Mouse (Mus musculus) heart, embryonic 13.5 days (tissue): ENCODE results near the gene Pdpk1. TPM values are rescaled to one million over a fixed set of nuclear protein-coding genes. Genes with fewer than 3 reads are reported as not detected.
"Not testable (repeated sequence)": the region's sequence is repeated elsewhere in the genome, so short reads cannot be mapped to it uniquely, and the experiment has no call there.

Experiments used
- ATAC-seq: fragments of 200-750 bp; cut with Nextera tagmentation; 2 replicates; pipeline ENCODE4 v1.8.0; 2017; ENCODE audit warnings: moderate TSS enrichment; ENCODE audit not compliant: insufficient number of reproducible peaks, low FRiP score, low TSS enrichment; ENCODE audit errors: extremely low read depth
- H3K27ac ChIP-seq: fragments of 300-500 bp; sonication (generic); replicated peaks from 2 replicates; pipeline ENCODE4 v1.5.1; 2015; ENCODE audit warnings: moderate library complexity, mild to moderate bottlenecking, inconsistent platforms
- H3K27me3 ChIP-seq: fragments of 300-500 bp; sonication (generic); replicated peaks from 2 replicates; pipeline ENCODE4 v1.6.1; 2015; ENCODE audit warnings: mild to moderate bottlenecking, inconsistent platforms
- H3K36me3 ChIP-seq: fragments of 300-500 bp; sonication (generic); 2 replicates; pipeline ENCODE4 v1.6.1; 2015; ENCODE audit warnings: mild to moderate bottlenecking, inconsistent platforms
- H3K4me1 ChIP-seq: fragments of 300-500 bp; sonication (generic); 2 replicates; pipeline ENCODE4 v1.6.1; 2015; ENCODE audit warnings: inconsistent platforms
- H3K4me2 ChIP-seq: fragments of 300-500 bp; sonication (generic); 2 replicates; pipeline ENCODE4 v1.6.1; 2015; ENCODE audit warnings: inconsistent platforms, mild to moderate bottlenecking, moderate library complexity
- H3K4me3 ChIP-seq: fragments of 300-500 bp; sonication (generic); 2 replicates; pipeline ENCODE4 v1.5.1; 2015; ENCODE audit warnings: moderate library complexity, mild to moderate bottlenecking, inconsistent platforms
- H3K9ac ChIP-seq: fragments of 300-500 bp; sonication (generic); 2 replicates; pipeline ENCODE4 v1.6.1; 2015; ENCODE audit warnings: inconsistent platforms, mild to moderate bottlenecking, moderate library complexity
- H3K9me3 ChIP-seq: fragments of 300-500 bp; sonication (generic); 2 replicates; pipeline ENCODE4 v1.6.1; 2016; ENCODE audit warnings: inconsistent platforms
- WGBS: fragments of 180-500 bp; shearing (Covaris S2); methylation state at CpG from one replicate; pipeline ENCODE4 v1.1.7; 2015; ENCODE audit warnings: mixed read lengths; 5-methylcytosine and 5-hydroxymethylcytosine counted together
- polyA plus RNA-seq: library from polyadenylated mRNA; unstranded; fragments of >200 nt; fragmentation: Nextera tagmentation; extraction: Ambion mirVana; gene quantifications from 2 replicates; pipeline ENCODE4 v1.2.1, GENCODE M21; 2015

Gene Pdpk1
- polyA plus RNA-seq, 1 experiment from 2014 or later: 30.7 TPM

DNA sequence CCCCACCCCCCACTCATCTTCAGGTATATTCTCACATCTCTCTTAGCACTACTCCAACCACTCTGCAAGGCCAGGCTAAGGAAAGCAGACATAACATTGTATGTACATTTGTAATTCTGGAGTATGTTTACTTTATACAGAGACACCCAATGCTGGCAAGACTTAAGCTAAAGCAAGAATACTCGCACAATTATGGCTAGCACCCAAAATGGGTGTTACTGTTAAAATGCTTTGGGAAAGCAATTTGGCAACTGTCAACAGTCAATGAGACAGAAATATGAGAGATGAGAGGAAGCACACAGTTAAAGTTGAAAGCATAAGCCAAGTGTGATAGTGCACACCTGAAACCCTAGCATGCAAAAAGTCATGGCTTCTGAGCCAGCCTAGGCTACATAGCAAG is 39.5 kb downstream of the Pdpk1 start:
- H3K4me2 ChIP-seq: no peak overlapping the region
- no peak overlapping the region for H3K4me3 ChIP-seq
- WGBS: 88% methylated on average over 1 of the region's 1 CpGs
- no peaks in the 10 kb centered on the region for H3K27me3 ChIP-seq
- no peaks in the 10 kb centered on the region for H3K9me3 ChIP-seq
- H3K36me3 ChIP-seq: peaks cover 46% of the 10 kb centered on the region
- no peak overlapping the region for H3K9ac ChIP-seq
- H3K4me1 ChIP-seq: peaks cover 17% of the 10 kb centered on the region
- no peak for ATAC-seq
- H3K27ac ChIP-seq: no peak overlapping the region

GRCm38 (mm10) chr17:24108896-24109295 is 41.8 kb downstream of the Pdpk1 start:
- H3K4me2 ChIP-seq: no peak overlapping the region
- peaks cover 11% of the 10 kb centered on the region for H3K4me1 ChIP-seq
- no peak overlapping the region for H3K4me3 ChIP-seq
- H3K27me3 ChIP-seq: no peaks in the 10 kb centered on the region
- H3K9ac ChIP-seq: no peak overlapping the region
- peak overlapping the region; percentile 73 for H3K27ac ChIP-seq
- 50% methylated on average over 1 of the region's 1 CpGs for WGBS
- no peaks in the 10 kb centered on the region for H3K9me3 ChIP-seq
- H3K36me3 ChIP-seq: peaks cover 67% of the 10 kb centered on the region
- ATAC-seq: no peak

DNA sequence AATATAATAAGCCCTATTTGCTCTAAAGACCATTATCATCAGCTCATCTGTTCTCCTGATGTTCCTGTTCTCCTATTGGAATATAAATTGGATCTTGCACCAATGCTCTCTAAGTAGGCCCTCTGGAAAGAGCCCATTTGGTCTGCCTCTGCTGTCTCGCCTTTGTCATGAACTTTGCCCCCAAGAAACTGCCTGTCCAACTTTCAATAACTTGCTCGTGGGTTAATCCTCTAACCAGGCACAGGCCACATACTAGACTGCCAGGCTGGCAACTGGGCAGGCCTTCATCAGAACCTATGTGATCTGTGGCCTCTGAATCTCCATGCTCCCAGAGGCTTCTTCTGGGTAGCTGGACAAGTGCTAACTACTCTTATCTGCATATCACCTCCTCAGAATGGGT is 45.6 kb downstream of the Pdpk1 start:
- peaks cover 95% of the 10 kb centered on the region for H3K36me3 ChIP-seq

GRCm38 (mm10) chr17:24098354-24098753 is 52.4 kb downstream of the Pdpk1 start:
- no peak overlapping the region for H3K9ac ChIP-seq
- H3K4me2 ChIP-seq: no peak overlapping the region
- H3K27ac ChIP-seq: no peak overlapping the region
- H3K4me3 ChIP-seq: no peak overlapping the region
- peaks cover 83% of the 10 kb centered on the region for H3K36me3 ChIP-seq
- H3K4me1 ChIP-seq: no peaks in the 10 kb centered on the region
- WGBS: 90% methylated on average over 4 of the region's 4 CpGs
- H3K9me3 ChIP-seq: no peaks in the 10 kb centered on the region
- no peaks in the 10 kb centered on the region for H3K27me3 ChIP-seq
- no peak for ATAC-seq

More for the DNA sequence above, 45.6 kb downstream of the Pdpk1 start:
- Histone ChIP-seq H3K9ac (no peak overlapping the region), H3K27me3 (no peaks in the 10 kb centered on the region), H3K4me2 (no peak overlapping the region), H3K4me3 (no peak overlapping the region), H3K4me1 (peaks cover 11% of the 10 kb centered on the region), H3K27ac (no peak overlapping the region), H3K9me3 (no peaks in the 10 kb centered on the region)
- 88% methylated on average over 2 of the region's 2 CpGs for WGBS
- ATAC-seq: no peak

DNA sequence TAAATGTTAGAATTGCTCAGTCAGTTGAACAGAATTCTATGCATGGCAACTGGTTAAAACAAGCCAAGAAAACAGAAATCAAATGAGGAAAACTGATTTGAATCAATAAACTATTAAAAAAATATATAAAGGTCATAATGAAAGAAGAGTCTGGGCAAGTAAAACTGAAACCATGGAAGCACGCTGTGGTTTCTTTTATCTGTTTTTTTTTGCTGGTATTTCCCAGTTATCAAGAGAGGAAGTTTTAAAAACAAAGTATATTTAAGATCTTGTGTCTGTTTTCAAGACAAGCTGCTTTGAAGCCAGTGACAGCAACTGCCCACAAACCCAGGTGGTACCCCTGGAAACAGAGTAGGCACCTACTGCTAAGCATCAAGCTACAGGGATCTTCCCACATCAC is 60.1 kb downstream of the Pdpk1 start:
- no peak overlapping the region for H3K4me3 ChIP-seq
- H3K36me3 ChIP-seq: peaks cover 89% of the 10 kb centered on the region
- H3K4me2 ChIP-seq: no peak overlapping the region
- no peak overlapping the region for H3K27ac ChIP-seq
- no peaks in the 10 kb centered on the region for H3K27me3 ChIP-seq
- ATAC-seq: no peak
- H3K4me1 ChIP-seq: peaks cover 9% of the 10 kb centered on the region; the same call in 1 of the 2 replicates
- H3K9me3 ChIP-seq: no peaks in the 10 kb centered on the region
- WGBS: 93% methylated on average over 1 of the region's 1 CpGs
- no peak overlapping the region for H3K9ac ChIP-seq

GRCm38 (mm10) chr17:24086399-24086798 is 64.3 kb downstream of the Pdpk1 start:
- not testable (repeated sequence) for ATAC-seq, H3K4me2 ChIP-seq, H3K9me3 ChIP-seq, H3K9ac ChIP-seq, H3K4me3 ChIP-seq, H3K27ac ChIP-seq, H3K4me1 ChIP-seq, H3K27me3 ChIP-seq
- WGBS: 94% methylated on average over 4 of the region's 4 CpGs
- peaks cover 87% of the 10 kb centered on the region for H3K36me3 ChIP-seq

- Histone ChIP-seq H3K27me3 (no peaks in the 10 kb centered on the region), H3K27ac (no peak overlapping the region), H3K4me3 (no peak overlapping the region), H3K4me2 (no peak overlapping the region), H3K9ac (no peak overlapping the region), H3K4me1 (peaks cover 7% of the 10 kb centered on the region; the same call in 1 of the 2 replicates), H3K9me3 (no peaks in the 10 kb centered on the region), H3K36me3 (peaks cover 86% of the 10 kb centered on the region)
- 46% methylated on average over 1 of the region's 1 CpGs for WGBS
- no peak for ATAC-seq
Measured at GRCm38 (mm10) chr17:24084593-24084992, 66.1 kb downstream of the Pdpk1 start.

DNA sequence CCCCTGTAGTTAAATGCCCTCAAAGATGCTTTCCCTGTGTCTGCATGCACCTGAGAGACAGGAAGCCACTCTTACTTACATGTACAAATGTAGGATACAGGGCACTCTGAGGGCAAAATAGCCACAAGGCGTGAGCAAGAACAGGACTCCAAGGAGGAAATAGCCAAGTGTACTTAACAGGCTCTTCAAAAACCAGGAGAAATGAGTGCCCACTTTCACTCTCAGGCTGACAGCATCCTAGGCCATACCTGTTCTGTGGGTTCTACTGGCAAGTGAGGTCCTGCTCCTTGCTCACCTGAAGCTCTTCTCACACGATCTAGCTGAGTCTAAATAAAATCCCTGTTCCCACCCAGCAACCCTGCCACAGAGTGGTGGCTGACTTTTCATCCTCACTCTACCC is 73.6 kb downstream of the Pdpk1 start:
- ATAC-seq: no peak
- no peaks in the 10 kb centered on the region for H3K27me3 ChIP-seq
- H3K4me3 ChIP-seq: no peak overlapping the region
- 84% methylated on average over 2 of the region's 2 CpGs for WGBS
- H3K9ac ChIP-seq: no peak overlapping the region
- peaks cover 60% of the 10 kb centered on the region for H3K36me3 ChIP-seq
- no peaks in the 10 kb centered on the region for H3K9me3 ChIP-seq
- H3K4me2 ChIP-seq: no peak overlapping the region
- H3K27ac ChIP-seq: no peak overlapping the region
- H3K4me1 ChIP-seq: peaks cover 6% of the 10 kb centered on the region

GRCm38 (mm10) chr17:24072919-24073696 is 77.6 kb downstream of the Pdpk1 start, which contains the start of gene Kctd5:
Gene Kctd5, minus strand, starts transcription at chr17:24073485.
- under 1% methylated on average over 62 of the region's 62 CpGs for WGBS
- Histone ChIP-seq H3K36me3 (peaks cover 25% of the 10 kb centered on the region), H3K9ac (peak within 1 kb of the TSS; percentile 90), H3K4me3 (peak within 1 kb of the TSS; percentile 81), H3K4me2 (peak within 1 kb of the TSS; percentile 80), H3K27me3 (no peaks in the 10 kb centered on the region), H3K27ac (peak within 1 kb of the TSS; percentile 85), H3K9me3 (no peaks in the 10 kb centered on the region), H3K4me1 (peaks cover 32% of the 10 kb centered on the region)
- peak; percentile 86 for ATAC-seq

DNA sequence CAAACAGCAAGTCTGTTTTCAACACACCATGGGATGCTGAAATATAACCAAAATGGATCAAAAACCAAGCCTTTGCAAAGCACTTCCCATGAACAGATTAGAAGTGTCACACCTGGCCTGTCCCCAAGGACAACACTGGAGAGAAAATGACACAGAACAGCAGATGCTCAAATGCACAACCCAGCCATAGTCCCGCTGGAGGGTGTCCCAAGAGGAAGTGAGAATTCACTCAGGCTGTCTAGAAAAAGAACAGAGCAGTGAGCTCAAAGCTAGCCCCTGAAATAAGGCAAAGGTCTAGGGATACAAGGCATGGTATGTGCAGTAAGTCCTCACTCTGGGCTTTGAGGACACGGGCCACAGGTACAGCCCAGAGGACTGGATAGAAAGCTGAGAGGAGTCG is 81.2 kb downstream of the Pdpk1 start:
- no peak for ATAC-seq
- Histone ChIP-seq H3K4me1 (peaks cover 32% of the 10 kb centered on the region), H3K4me2 (no peak overlapping the region), H3K27ac (no peak overlapping the region), H3K4me3 (no peak overlapping the region), H3K36me3 (peaks cover 21% of the 10 kb centered on the region), H3K9me3 (no peaks in the 10 kb centered on the region), H3K27me3 (no peaks in the 10 kb centered on the region), H3K9ac (no peak overlapping the region)
- WGBS: 86% methylated on average over 3 of the region's 3 CpGs

DNA sequence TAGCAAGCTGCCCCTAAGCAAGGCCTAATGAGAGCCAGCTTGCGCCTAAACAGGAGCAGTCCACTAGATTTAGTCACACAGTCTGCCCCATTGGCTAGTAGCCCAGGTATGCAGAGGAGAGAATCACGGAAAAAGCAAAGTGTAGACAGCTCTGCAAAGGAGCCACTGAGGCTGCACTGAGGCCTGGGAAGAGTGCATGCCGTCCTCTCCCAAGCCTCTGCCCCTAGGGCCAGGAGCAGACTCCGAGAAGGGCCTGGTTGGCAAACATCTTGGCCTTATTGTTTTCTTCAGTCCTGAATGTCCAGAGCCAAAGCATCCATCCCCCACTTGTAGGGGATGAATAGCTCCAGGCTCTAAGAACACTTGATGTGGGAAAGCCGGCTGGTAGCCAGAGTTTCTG is 82.5 kb downstream of the Pdpk1 start:
- WGBS: 79% methylated on average over 5 of the region's 5 CpGs
- H3K9ac ChIP-seq: peak overlapping the region; percentile 47

More for the DNA sequence above, 82.5 kb downstream of the Pdpk1 start:
- Histone ChIP-seq H3K36me3 (peaks cover 27% of the 10 kb centered on the region), H3K4me1 (peaks cover 37% of the 10 kb centered on the region), H3K4me2 (no peak overlapping the region), H3K27me3 (no peaks in the 10 kb centered on the region), H3K4me3 (no peak overlapping the region), H3K27ac (no peak overlapping the region), H3K9me3 (no peaks in the 10 kb centered on the region)
- no peak for ATAC-seq
